Mouse (Mus musculus) liver, postnatal 0 days (tissue): ENCODE results near the gene Tsnaxip1.

Source experiments
- CTCF ChIP-seq: sonication (generic); IDR thresholded peaks from 2 replicates; pipeline ENCODE4 v1.5.1; 2016; ENCODE audit warnings: antibody characterized with exemption, low read depth
- EP300 ChIP-seq: IDR thresholded peaks from 2 replicates; pipeline ENCODE4 v1.6.1; 2016; ENCODE audit warnings: antibody characterized with exemption, low read depth, mild to moderate bottlenecking

- TF ChIP-seq CTCF (no peak), EP300 (no peak)
These were observed 31.7 kb upstream of the Tsnaxip1 start for GRCm38 (mm10) chr8:105795785-105796184.
